Mouse (Mus musculus) embryonic fibroblast, embryonic 13.5 days (primary cell): Measurements from ENCODE around the gene Knl1. TPM values are rescaled to one million over a fixed set of nuclear protein-coding genes. Genes with fewer than 3 reads are reported as not detected.
A peak's percentile ranks its signal among the peaks of the same experiment; 100 is the strongest.

Experiments used
- H3K27ac ChIP-seq: 2 replicates; pipeline ENCODE4 v1.5.1; 2012; ENCODE audit warnings: low read length, control low read depth, inconsistent platforms; ENCODE audit not compliant: insufficient read depth
- H3K4me1 ChIP-seq: 2 replicates; pipeline ENCODE4 v1.6.1; 2011; ENCODE audit warnings: low read length; ENCODE audit not compliant: control insufficient read depth, insufficient read depth
- H3K4me3 ChIP-seq: 2 replicates; pipeline ENCODE4 v1.5.1; 2011; ENCODE audit warnings: mild to moderate bottlenecking, control low read depth, low read length; ENCODE audit not compliant: insufficient read depth
- CTCF ChIP-seq: IDR thresholded peaks from 2 replicates; pipeline ENCODE4 v1.5.1; 2011; ENCODE audit warnings: mild to moderate bottlenecking, control low read depth, low read length, moderate library complexity, borderline replicate concordance; ENCODE audit not compliant: insufficient read depth
- POLR2A ChIP-seq: IDR thresholded peaks from 2 replicates; pipeline ENCODE4 v1.6.1; 2011; ENCODE audit warnings: low read depth, mild to moderate bottlenecking, control low read depth, low read length, moderate library complexity
- polyA plus RNA-seq: library from polyadenylated mRNA; stranded (reverse); fragments of >200 nt; gene quantifications from 2 replicates; pipeline ENCODE4 v1.2.4, GENCODE M21; 2011; ENCODE audit warnings: low read depth; ENCODE audit not compliant: missing spikeins, insufficient read length

Gene Knl1
- polyA plus RNA-seq, 1 experiment = 33.0 TPM

GRCm38 (mm10) chr2:119034656-119035396 is 12.1 kb upstream of the Knl1 start, which contains the start of gene Rpusd2:
Rpusd2 (plus strand) TSS chr2:119034790.
- H3K27ac ChIP-seq = no peak within 1 kb of the TSS
- TF ChIP-seq CTCF (peak; percentile 24; the same call in 1 of the 2 replicates), POLR2A (peak; percentile 87)
- peak within 1 kb of the TSS; percentile 71 for H3K4me3 ChIP-seq
- H3K4me1 ChIP-seq = peaks cover 4% of the 10 kb centered on the region; the same call in 1 of the 2 replicates

GRCm38 (mm10) chr2:119035397-119035745 is 11.5 kb upstream of the Knl1 start:
- TF ChIP-seq CTCF (no peak), POLR2A (0 out of 2 replicates have a peak, but pooled peaks have one; percentile 2)
- no peak overlapping the region for H3K27ac ChIP-seq
- peak overlapping the region; percentile 71 for H3K4me3 ChIP-seq
- H3K4me1 ChIP-seq = peaks cover 4% of the 10 kb centered on the region; the same call in 1 of the 2 replicates

- TF ChIP-seq POLR2A (no peak), CTCF (no peak)
- Histone ChIP-seq H3K4me1 (no peaks in the 10 kb centered on the region), H3K4me3 (no peak overlapping the region), H3K27ac (no peak overlapping the region)
Measured at GRCm38 (mm10) chr2:119040882-119041281, 6.0 kb upstream of the Knl1 start.

DNA sequence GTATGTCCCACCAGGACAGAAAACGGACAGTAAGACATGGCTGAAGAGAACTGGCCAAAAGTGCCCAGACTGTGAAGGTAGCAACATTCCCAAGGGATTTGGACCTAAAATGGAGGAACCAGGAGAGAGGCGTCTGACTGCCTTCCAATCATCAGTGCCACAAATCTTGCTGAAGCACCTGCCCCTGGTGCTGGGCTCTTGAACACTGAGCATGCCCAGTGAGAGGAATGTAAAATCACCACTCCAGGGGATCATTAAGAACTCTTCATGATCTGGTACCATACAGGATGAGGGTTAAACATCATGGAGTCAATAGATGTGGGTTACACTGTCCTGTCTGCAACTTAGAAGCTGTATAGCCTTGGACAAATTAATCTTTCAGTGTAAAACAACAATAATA is 1.8 kb upstream of the Knl1 start:
- no peak for TF ChIP-seq POLR2A
- no peak for TF ChIP-seq CTCF
- Histone ChIP-seq H3K27ac (no peak overlapping the region), H3K4me1 (no peaks in the 10 kb centered on the region), H3K4me3 (no peak overlapping the region)

DNA sequence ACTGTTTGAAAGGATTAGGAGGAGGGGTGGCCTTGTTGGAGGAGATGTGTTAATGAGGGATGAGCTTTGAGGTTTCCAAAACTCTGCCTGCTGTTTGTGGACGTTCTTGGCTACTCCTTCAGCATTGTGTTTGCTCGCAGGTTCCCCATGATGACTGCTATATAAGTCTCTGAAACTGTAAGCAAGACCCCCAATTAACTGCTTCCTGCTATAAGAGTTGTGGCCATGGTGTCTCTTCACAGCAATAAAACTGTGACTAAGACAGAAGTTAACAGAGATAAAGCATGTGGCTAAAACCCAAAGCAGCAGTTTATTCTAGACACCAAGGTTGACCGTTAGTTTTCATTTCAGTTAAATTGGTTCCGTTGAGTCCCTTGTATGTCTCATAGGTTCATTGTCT is 930 bp downstream of the Knl1 start:
- TF ChIP-seq POLR2A (no peak), CTCF (no peak)
- peak overlapping the region; percentile 84 for H3K4me3 ChIP-seq
- no peaks in the 10 kb centered on the region for H3K4me1 ChIP-seq
- no peak overlapping the region for H3K27ac ChIP-seq

GRCm38 (mm10) chr2:119050132-119050650 is 3.3 kb downstream of the Knl1 start:
- Histone ChIP-seq H3K4me1 (no peaks in the 10 kb centered on the region), H3K27ac (no peak overlapping the region)
- TF ChIP-seq CTCF (no peak), POLR2A (no peak)

DNA sequence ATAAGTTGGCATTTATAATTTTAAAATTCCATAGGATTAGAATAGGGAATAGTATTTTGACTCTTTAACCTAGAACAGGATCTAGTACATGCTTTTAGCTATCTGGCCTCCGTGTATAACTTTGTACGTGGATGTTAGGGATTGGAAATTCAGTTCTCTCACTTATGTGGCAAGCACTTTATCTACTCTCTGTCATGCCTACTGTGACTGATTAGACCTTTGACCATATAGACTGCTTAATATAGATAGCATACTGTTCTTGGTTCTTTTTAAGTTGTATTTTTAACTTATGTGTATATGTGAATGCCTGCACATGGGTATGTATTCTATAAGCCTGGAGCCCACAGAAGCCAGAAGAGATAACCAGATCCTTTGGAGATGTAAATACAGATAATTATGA is 13.2 kb downstream of the Knl1 start:
- H3K27ac ChIP-seq = no peak overlapping the region
- no peak for TF ChIP-seq POLR2A
- TF ChIP-seq CTCF = no peak
- H3K4me1 ChIP-seq = no peaks in the 10 kb centered on the region
- no peak overlapping the region for H3K4me3 ChIP-seq

More at GRCm38 (mm10) chr2:119050132-119050650, 3.3 kb downstream of the Knl1 start:
- no peak overlapping the region for H3K4me3 ChIP-seq

DNA sequence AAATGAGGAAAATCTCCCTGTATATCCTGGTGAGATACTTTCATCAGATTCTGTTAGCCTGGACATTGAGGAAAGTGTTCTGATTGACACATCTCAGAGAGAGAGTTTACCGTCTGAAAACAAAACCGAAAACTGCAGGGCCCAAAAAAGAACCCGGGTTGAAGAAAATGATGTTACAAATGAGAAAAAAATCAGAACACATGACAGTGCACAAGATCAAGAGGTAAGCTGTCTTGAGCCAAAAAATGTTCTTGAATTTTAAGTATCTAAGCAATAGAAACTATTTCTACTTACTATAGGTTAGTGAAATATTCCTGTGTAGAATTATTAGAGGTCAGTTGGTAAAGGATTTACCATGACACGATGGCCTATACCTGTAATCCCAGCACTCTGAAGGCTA is 25.5 kb downstream of the Knl1 start:
- Histone ChIP-seq H3K27ac (no peak overlapping the region), H3K4me1 (no peaks in the 10 kb centered on the region), H3K4me3 (no peak overlapping the region)
- TF ChIP-seq CTCF = no peak
- TF ChIP-seq POLR2A = no peak

GRCm38 (mm10) chr2:119086156-119086555 is 39.2 kb downstream of the Knl1 start:
- no peak overlapping the region for H3K27ac ChIP-seq
- H3K4me1 ChIP-seq = no peaks in the 10 kb centered on the region
- H3K4me3 ChIP-seq = no peak overlapping the region
- TF ChIP-seq POLR2A (no peak), CTCF (no peak)

- no peak for TF ChIP-seq POLR2A
- TF ChIP-seq CTCF = no peak
- no peak overlapping the region for H3K4me3 ChIP-seq
- H3K4me1 ChIP-seq = peaks cover 2% of the 10 kb centered on the region; the same call in 1 of the 2 replicates
- H3K27ac ChIP-seq = no peak overlapping the region
Measured at GRCm38 (mm10) chr2:119101552-119101951, 54.6 kb downstream of the Knl1 start.
